Mouse (Mus musculus) hindlimb bud, embryonic 11.5 days (tissue): ENCODE data around the gene Polr2a.
A peak's percentile ranks its signal among the peaks of the same experiment; 100 is the strongest.
"Not testable (repeated sequence)": the region's sequence is repeated elsewhere in the genome, so short reads cannot be mapped to it uniquely, and the experiment has no call there.

Source experiments
- DNase-seq: peaks from one replicate; pipeline ENCODE4 v3.0.0-alpha.2; 2012; ENCODE audit warnings: low read depth, low spot score; ENCODE audit errors: extremely low spot score

Polr2a gene

DNA sequence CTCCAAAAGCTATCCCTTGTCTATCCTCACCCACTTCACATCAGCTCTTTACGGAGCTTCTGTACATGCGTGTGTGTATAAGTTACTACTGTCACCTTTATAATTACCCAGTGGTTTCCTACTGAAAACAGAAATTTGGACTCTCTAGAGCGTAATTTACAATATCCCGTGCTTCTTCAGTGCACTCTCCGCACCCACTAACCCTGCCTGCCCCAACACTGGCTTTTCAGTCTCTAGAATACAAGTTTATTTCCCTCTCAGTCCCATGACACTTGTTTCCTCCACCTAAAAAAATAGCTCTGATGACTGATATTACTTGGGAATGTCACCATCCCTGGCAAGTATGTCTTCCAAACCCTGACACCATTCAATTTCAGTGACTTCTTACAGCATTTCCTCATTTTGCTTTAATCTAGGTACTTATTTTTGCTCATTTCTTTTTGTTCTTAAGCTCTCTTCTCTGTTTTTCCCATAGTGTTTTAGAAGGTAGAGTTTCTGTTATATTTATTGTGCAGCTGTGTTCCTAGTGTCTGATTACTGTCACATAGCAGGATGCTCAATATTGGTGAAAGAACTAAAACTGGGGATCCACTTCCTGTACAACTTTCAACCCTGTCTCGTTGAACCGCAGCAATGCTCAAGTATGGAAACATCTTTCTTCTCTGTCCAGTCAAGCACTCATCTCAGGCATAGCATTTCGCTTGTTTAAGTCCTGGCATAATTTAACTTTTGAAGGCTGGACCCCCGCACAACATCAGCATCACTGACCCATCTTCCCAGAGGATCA lies 941 bp downstream of the Polr2a start:
- DNase-seq: no peak

DNA sequence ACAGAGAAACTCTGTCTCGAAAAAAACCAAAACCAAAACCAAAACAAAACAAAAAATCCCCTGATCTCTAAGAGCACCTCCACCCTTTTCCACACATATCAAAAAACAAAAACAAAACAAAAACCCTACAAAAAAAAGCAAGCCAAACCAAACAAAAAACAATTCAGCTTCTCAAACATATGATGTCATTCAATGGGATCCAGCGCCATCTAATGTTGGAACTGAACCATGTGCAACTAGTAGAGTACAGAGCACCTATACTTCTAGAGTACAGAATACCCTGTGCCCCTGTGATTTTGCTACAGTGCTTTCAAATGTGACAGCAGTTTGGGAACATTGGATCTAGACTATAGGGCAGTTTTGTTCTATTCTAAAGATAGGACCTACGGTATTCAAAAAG lies 3.7 kb downstream of the Polr2a start:
- DNase-seq: no peak

DNA sequence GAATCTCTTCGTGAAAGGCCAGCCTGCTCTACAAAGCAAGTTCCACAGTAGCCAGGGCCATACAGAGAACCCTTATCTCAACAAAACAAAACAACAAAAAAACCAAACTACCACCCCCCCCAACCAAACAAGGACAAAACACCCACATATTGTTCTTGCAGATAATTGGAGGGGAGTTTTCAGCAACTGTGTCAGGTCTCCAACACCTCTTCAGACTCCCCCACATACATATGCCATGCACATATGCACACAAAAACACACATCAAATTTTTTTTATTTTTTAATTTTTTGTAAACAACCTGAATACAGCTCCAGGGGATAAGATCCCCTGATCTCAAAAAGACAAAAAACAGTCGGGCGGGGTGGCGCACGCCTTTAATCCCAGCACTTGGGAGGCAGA lies 4.2 kb downstream of the Polr2a start:
- DNase-seq: no peak

DNA sequence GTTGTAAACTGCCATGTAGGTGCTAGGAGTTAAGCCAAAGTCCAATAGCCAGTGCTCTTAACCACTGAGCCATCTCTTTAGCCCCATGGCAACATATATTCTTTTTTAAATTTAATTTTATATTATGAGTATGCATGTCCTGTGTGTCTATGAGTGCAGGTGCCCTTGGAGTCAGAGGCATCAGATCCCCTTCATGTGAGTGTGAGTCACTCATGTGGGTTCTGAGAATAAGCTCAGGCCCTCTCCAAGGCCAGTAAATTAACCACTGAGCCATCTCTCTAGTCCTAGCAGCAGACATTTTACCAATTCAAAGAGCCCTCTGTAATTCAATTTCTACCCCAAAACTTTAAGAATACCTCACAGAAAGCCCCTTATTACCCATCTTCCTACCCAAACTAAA lies 5.8 kb downstream of the Polr2a start:
- DNase-seq: no peak

DNA sequence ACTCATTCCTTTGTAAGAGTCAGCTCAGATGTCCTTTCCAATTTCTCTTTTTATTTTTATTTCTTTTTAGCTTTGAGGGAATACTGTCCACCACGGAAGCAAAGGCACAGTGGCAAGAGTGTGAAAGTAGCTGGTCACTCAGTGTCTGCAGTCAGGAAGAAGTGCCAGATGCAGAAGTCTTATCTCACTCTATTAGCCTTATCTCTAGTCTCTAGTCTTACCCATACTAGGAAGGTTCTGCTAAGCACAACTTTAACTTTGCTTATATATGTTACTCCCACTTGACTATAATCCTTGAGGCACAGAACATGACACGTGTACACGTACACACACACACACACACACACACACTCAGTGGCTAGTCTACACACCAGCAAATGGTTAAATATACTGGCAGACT lies 6.8 kb downstream of the Polr2a start:
- no peak for DNase-seq

DNA sequence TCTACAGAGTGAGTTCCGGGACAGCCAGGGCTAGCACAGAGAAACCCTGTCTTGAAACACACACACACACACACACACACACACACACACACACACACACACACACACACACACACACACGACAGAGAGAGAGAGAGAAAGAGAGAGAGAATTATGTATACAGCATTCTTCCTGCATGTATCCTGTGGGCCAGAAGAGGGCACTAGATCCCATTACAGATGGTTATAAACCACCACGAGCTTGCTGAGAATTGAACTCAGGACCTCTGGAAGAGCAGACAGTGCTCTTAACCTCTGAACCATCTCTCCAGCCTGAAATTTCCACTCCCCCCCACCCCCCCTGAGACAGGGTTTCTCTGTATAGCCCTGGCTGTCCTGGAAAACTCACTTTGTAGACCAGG lies 27.0 kb downstream of the Polr2a start:
- not testable (repeated sequence) for DNase-seq

DNA sequence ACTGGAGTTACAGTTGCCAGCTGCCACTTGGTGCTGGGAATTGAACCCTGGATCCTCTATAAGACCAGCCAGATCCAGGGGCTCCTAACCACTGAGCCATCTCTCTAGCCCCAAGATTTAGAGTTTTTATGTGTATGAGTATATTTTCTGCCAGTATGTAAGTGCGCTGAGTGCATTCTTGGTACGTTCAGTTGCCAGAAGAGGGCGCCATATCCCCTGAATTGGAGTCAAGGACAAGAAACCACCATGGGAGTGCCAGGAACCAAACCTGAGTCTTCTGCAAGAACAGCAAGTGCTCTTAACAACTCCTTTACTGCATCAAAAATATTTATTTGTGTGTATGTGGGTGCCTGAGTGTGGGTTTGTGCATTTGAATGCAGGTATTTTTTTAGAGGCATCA lies 29.4 kb downstream of the Polr2a start:
- DNase-seq: peak; percentile 24

DNA sequence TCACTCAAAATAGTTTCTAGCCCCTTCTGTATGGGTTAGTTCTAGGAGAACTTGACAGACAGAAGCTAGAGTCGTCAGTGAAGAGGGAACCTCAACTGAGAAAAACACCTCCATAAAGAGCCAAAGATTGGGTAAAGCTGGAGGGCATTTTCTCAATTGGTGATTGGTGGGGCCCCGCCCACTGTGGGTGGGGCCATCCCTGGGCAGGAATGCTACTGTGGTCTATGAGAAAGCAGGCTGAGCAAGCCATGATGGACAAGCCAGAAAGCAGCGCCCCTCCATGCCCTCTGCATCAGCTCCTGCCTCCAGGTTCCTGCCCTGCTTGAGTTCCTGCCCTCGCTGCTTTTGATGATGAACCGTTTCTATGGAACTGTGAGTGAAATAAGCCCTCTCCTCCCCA lies 32.5 kb downstream of the Polr2a start:
- no peak for DNase-seq

DNA sequence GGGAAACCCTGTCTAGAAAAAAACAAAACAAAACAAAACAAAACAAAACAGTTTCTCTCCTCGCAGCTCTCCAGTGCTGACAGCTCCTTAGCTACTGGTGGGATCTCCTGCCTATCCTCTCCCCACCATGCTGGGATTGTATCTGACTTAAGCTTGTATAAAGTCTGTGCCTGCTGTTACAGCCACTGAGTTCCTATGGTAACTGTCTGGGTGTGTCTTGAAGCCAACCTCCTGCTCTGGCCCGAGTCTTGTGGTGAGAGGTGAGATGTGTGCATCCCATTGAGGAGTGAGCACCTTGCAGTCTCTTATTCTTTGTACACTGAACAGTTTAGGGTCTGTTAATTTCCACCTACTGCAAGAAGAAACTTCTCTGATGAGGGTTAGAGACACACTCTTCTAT lies 35.4 kb downstream of the Polr2a start:
- no peak for DNase-seq

DNA sequence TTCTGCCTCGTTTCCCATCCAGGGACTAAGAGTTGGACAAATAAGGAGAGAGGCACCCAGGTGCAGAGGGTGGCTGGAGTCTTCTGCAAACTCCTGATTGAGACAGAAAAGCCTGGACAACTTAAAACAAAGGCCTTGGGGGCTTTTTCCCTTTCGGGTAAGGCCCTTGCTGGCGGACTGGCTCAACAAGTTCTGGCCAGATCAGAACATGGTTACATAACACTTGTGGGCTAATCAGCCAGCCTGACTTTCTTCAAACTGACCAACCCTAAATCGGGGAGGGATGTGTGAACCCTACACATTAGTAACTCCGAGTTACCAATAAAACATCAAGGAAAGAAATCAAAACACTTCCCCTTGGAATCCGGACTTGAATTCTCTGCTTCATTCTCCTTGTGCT lies 37.6 kb downstream of the Polr2a start:
- no peak for DNase-seq

DNA sequence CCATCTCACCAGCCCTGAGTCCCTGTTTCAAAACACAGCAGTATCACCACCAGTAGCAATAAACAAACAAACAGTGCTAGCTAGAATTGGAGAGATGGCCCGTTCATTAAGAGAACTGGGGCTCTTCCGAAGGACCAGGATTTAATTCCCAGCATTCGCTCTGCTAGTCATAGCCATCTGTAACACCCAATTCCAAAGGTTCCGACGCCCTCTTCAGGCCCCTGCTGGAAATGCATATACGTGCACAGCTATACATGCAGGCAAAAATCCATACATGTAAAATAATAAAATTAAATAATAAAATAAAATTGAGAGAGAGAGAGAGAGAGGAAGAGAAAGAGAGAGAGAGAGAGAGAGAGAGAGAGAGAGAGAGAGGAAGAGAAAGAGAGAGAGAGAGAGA lies 39.0 kb downstream of the Polr2a start:
- no peak for DNase-seq

DNA sequence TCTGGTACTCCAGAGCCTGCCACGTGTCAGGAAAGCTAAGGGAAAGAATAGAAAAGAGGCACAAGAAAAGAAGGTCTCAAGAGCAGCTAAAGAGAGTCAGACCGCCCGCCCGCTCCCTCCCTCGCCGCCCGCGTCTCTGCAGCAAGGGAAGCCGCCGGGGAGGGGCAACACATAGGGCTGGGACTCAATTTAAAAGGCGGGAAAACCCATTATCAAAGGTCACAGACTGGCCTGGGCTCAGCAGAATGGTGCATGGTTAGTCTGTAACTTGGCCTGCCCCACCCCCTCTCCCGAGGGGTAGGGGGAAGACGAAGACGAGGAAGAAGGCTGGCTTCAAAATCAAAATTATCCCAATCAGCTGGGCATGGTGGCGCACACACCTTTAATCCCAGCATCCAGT lies 39.8 kb downstream of the Polr2a start:
- no peak for DNase-seq

DNA sequence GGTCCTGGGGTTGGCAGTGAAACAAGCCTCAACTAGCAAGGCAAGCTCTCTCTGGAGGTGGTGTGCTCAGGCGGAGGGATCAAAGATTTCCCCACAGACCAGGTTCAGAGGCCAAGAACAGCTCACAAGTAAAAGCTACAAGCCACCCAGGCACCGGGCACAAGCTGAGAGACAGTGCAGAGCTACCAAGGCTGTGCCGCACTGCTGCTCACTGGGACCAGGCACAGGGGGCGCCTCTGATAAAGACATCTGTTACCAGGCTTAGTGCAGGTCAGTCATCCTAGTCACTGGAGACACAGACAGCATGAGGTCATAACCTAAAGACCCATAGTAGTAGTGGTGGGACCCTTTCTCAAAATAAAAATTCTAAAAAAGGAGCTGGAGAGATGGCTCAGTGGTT lies 41.5 kb downstream of the Polr2a start:
- DNase-seq: no peak

DNA sequence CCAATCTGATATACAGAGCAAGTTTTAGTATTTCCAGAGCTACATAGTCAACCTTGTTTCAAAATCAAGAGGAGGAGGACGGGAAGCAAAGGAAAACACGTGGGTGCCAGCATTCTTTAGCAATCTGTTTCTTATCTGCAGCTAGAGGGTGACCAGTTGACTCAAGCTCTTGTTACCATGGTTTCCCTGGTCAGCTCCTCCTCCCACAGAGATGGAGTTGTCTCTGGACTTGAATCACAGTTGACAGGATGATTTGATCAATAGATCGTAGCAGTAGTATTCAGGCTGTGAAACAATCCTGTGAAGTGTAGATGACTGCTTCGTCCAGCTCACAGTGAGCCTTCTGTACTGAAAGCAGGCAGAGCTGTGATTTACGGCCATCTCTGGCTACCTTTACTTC lies 42.5 kb downstream of the Polr2a start:
- DNase-seq: peak; percentile 46

DNA sequence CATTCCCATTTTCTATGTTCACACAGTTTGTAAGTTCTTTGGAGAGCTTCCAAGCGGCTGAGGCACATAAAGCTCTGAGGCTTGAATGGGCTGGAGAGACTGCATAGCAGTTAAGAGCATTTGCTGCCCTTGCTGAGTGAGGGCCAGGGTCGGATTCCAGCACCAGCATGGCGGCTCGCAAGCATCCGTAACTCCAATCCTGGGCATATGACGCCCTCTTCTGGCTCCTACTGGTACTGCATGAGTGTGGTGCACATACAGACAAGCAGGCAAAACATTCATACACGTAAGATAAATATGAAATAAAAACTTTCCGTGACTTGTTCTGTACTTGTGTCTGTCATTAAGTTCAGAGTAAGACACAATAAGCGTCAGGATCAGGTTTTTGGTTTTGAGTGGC lies 43.0 kb downstream of the Polr2a start:
- DNase-seq: peak; percentile 31

DNA sequence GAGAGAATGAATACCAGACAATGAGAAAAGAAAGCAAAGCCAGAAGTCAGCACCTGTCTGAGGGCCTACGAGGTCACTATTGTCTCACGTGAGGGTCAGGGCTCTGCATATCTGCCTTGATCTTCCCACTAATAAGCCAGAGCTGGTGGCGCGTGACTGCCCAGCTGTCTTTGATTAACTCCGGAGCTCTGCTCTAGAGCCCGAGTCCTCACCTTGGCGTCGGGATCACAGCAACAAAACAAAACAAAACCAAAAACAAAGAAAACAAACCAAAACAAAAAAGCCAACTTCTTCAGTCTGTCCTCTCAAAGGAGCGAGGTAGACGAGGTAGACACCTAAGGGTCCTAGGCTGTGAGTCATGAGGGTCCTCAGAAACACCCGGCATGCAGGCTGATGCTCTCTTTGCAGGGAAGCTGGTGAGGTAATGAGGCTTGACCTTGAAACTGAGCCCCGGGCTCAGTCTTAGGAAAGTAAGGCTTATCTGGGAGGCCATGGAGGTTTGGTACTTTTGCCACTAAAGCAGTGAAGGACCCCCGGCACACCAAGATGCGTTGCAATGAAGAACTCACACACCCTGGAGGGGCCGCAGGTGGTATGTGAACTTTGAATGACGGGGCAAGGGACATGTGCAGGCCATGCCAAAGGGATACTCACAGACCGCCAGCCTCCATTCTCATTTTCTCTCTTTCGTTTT lies 43.7 kb downstream of the Polr2a start:
- peak; percentile 76 for DNase-seq

DNA sequence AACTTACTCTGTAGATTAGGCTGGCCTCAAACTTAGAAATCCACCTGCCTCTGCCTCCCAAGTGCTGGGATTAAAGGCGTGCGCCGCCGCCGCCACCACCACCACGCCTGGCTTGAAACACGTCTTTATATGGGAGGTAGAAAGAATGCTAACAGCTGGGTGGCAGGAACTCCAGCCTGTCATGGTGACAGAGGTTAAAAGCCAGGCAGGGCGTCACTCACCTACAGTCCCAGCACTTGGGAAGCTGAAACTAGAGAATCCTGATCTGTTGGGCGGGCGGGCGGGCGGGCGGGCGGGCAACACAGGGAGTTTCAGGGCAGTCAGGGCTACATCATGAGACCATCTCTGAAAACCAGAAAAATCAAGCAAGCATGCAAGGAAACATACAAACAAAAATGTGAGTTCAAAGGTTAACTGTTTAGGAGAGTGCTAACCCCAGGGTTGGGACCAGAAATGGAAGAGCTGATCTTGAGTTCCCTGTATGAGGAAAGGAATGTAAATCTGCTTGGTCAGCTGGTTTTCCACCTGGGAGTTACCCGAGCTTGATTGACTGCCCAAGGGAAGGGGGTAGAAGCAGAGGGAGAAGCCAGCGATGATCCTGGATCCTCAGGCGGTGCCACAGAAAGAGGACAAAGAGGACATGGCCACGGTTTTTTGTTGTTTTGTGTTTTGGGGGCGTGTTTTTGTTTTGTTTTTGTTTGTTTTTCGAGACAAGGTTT lies 45.3 kb downstream of the Polr2a start:
- no peak for DNase-seq

DNA sequence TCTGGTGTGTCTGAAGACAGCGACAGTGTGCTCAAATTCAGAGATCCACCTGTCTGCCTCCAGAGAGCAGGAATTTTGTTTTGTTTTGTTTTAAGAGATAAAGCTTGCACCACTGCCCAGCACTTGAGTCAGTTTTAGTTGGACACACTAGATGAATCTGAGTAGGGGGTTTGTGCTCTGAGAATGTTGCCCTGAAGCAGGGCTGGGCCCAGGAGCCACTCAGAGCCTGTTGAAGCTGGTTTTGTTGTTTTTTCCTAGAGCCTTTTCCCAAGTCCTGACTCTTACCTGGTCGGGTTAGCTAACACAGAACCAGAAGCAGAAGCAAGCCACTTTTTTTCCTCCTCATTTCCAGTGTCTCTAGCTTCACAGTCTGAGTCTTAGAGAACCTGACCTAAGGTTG lies 47.4 kb downstream of the Polr2a start:
- no peak for DNase-seq

DNA sequence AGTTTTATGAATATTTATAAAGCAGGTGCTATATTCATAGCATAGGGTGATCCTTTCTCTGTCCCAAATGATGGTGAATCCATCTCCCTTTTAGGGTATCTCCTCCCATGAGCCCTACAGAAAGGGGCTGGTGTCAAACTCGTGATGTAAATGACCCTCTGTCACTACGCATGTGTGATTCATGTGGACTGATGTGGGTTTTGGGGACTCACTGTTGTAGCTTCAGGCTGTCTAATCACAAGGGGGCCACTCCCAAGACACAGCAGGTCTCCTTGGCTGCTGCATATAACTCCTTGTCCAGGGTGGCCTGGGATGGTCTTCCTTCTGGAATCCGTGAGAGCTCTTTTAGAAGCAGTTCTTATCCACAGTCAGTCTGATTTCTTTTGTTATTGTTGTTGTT lies 48.0 kb downstream of the Polr2a start:
- DNase-seq: no peak

DNA sequence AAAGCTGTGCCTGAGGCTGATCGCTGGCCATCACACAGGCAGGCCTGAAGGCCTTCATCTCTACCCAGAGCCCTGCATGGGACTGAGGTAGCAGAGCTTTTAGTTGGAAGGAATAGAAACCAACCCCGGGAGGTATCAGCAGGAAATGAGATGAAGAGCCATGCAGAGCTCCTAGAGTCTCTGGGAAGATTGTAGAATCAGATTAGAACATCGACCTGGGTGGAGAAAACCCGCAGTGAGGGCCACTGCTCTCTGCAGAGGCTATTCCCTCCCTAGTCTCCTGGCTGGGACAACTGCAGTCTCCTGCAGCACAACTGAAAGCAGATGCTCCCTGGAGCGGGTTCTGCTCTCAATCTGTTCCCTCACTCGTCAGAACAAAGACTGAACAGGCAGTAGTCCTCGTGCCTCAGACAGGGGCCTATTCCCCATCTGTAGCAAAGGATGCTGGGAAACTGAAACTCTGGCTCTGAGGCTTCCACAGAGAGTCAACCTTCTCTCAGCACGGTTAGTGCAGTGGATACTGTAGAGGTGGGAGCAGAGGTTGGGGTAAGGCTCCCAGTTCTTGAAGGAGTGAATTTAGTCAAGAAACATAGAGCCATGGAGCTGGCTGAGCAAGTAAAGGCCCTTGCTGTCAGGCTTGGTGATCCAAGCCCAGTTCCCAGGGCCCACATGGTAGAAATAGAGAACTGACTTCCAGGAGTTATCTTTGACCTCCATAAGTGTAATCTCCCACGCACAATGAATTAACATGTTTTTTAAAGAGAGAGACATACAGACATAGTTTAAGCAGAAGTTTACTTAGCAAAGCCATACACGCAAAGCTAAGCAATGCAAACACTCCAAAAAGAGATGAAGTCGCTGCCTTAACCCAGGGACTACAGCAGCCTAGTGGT lies 48.6 kb downstream of the Polr2a start:
- no peak for DNase-seq

DNA sequence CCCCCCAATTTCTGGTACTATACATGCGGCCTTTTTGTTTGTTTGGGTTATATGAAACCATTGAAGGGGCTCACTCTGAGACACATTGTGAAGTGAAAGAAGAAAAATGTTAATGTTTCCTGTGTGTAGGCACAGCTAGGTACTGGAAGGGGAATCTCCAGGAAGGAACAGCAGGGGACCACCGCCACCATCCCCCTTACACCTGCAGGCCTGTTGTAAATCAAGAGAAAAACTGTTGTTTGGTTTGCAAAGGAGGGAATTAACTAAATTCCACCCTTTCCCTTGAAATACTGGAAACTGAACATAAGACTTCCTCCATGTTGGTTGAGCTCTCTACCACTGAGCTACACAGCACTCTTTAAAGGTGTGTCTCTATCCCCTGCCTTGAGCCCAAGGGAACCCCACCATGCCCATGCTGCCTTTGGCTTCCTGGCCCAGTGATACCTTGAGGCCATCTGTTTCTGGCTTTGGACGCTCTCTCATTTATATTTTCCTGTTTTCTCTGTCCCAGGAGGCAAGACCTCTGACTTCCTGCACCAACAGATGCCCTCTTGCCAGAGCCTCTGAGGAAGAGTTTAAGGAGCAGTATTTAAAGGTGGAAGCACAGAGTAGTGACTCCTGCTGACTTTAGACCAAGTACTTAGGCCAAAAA lies 49.7 kb downstream of the Polr2a start:
- no peak for DNase-seq
